Mouse (Mus musculus): Measurements from ENCODE around the gene Krtap9-3.
"Not testable (repeated sequence)": the region's sequence is repeated elsewhere in the genome, so short reads cannot be mapped to it uniquely, and the experiment has no call there.

Krtap9-3 gene

GRCm38 (mm10) chr11:99597742-99598141 lies at the start of gene Krtap9-3:
Gene Krtap9-3, minus strand, starts transcription at chr11:99598105.
- DNase-seq, result not testable (repeated sequence)

- DNase-seq, result no peak
These were observed 48.5 kb upstream of the Krtap9-3 start for GRCm38 (mm10) chr11:99646444-99646843.

- DNase-seq, result no peak
These were observed 46.4 kb upstream of the Krtap9-3 start for GRCm38 (mm10) chr11:99644351-99644750.

- not testable (repeated sequence) for DNase-seq
These were observed 45.8 kb upstream of the Krtap9-3 start, which contains the start of gene Krtap4-7 for GRCm38 (mm10) chr11:99643635-99644139. Gene Krtap4-7, minus strand, starts transcription at chr11:99644089.

GRCm38 (mm10) chr11:99640926-99641325 lies 43.0 kb upstream of the Krtap9-3 start:
- DNase-seq, result no peak

- no peak for DNase-seq
These were observed 39.2 kb upstream of the Krtap9-3 start for GRCm38 (mm10) chr11:99637086-99637485.

GRCm38 (mm10) chr11:99634653-99635134 lies 36.8 kb upstream of the Krtap9-3 start, which contains the start of gene Krtap4-2:
Gene Krtap4-2, minus strand, starts transcription at chr11:99635084.
- no peak for DNase-seq

GRCm38 (mm10) chr11:99633293-99633692 lies 35.4 kb upstream of the Krtap9-3 start:
- no peak for DNase-seq

GRCm38 (mm10) chr11:99630890-99631289 lies 33.0 kb upstream of the Krtap9-3 start:
- DNase-seq, result no peak

- DNase-seq, result no peak
These were observed 30.2 kb upstream of the Krtap9-3 start, which contains the start of gene Krtap4-1 for GRCm38 (mm10) chr11:99628138-99628537. Gene Krtap4-1, minus strand, starts transcription at chr11:99628238.

- no peak for DNase-seq
These were observed 22.4 kb upstream of the Krtap9-3 start, which contains the start of gene Gm11562 for GRCm38 (mm10) chr11:99620335-99620734. Gene Gm11562, minus strand, starts transcription at chr11:99620435.

- DNase-seq, result no peak
These were observed 17.0 kb upstream of the Krtap9-3 start, which contains the start of gene Krtap2-4 for GRCm38 (mm10) chr11:99614796-99615363. Gene Krtap2-4, minus strand, starts transcription at chr11:99614846.

- DNase-seq, result not testable (repeated sequence)
These were observed 12.2 kb upstream of the Krtap9-3 start, which contains the start of gene Gm11937 for GRCm38 (mm10) chr11:99610089-99610488. Gene Gm11937, minus strand, starts transcription at chr11:99610189.

- peak; percentile 53 for DNase-seq
These were observed 11.2 kb upstream of the Krtap9-3 start for GRCm38 (mm10) chr11:99609126-99609525.

- DNase-seq, result not testable (repeated sequence)
These were observed 5.3 kb upstream of the Krtap9-3 start, which contains the start of gene Gm11938 for GRCm38 (mm10) chr11:99603208-99603607. Gene Gm11938, minus strand, starts transcription at chr11:99603308.

- no peak for DNase-seq
These were observed 6.9 kb downstream of the Krtap9-3 start, which contains the start of gene Krtap1-3 for GRCm38 (mm10) chr11:99590981-99591380. Gene Krtap1-3, minus strand, starts transcription at chr11:99591339.

GRCm38 (mm10) chr11:99585096-99585495 lies 12.8 kb downstream of the Krtap9-3 start:
- DNase-seq, result no peak

GRCm38 (mm10) chr11:99583245-99583704 lies 14.6 kb downstream of the Krtap9-3 start, which contains the start of gene Krtap1-4:
Gene Krtap1-4, minus strand, starts transcription at chr11:99583654.
- DNase-seq, result no peak

- no peak for DNase-seq
These were observed 16.3 kb downstream of the Krtap9-3 start for GRCm38 (mm10) chr11:99581564-99581963.

GRCm38 (mm10) chr11:99581051-99581450 lies 16.9 kb downstream of the Krtap9-3 start:
- DNase-seq, result no peak

- no peak for DNase-seq
These were observed 17.3 kb downstream of the Krtap9-3 start, which contains the start of gene Krtap1-5 for GRCm38 (mm10) chr11:99580636-99581035. Gene Krtap1-5, minus strand, starts transcription at chr11:99581016.

GRCm38 (mm10) chr11:99574106-99574505 lies 23.8 kb downstream of the Krtap9-3 start:
- DNase-seq, result peak; percentile 28

GRCm38 (mm10) chr11:99573164-99573563 lies 24.7 kb downstream of the Krtap9-3 start:
- DNase-seq, result no peak

- no peak for DNase-seq
These were observed 31.4 kb downstream of the Krtap9-3 start, which contains the start of gene Krtap3-1 for GRCm38 (mm10) chr11:99566530-99566929. Gene Krtap3-1, minus strand, starts transcription at chr11:99566630.
